ENCODE assay signal across 16 mouse cellular contexts in the genomic region with DNA sequence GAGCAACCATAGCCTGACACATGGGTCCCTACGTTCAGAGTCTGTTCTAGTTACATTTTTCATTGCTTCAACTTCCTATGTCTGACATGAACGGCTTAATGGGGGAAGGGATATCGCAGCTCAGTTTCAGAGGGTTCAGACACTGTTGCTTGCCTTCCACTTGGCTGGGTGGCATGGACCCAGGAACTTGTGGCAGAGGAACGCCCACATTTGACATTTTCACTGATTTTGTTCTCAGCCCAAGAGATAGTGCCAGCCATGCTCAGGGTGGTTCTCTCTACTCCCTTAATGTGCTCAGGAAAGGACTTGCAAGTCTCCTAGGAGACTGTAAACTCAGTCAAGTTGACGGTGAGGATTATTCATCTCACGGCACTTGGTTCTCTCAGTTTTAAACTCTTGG.
"Had no signal": no experiment of that assay in that cellular context is flagged by ENCODE, and none has a peak within 500 bp of the region (broad histone marks: within the 10 kb centered on the region; RNA-seq: fewer than 3 reads in every experiment).

No protein-coding gene starts in this region.

- H3K9ac ChIP-seq: neural tube, embryonic 13.5 days; neural tube, embryonic 15.5 days; stomach, embryonic 15.5 days had no signal

- H3K27ac ChIP-seq: neural tube, embryonic 13.5 days; neural tube, embryonic 15.5 days; stomach, embryonic 15.5 days; stomach, postnatal 0 days had no signal

- H3K4me3 ChIP-seq: neural tube, embryonic 13.5 days; neural tube, embryonic 15.5 days; stomach, embryonic 15.5 days had no signal

- H3K4me2 ChIP-seq: neural tube, embryonic 13.5 days; neural tube, embryonic 15.5 days; stomach, embryonic 15.5 days had no signal

- H3K36me3 ChIP-seq: neural tube, embryonic 13.5 days; neural tube, embryonic 15.5 days; stomach, embryonic 15.5 days had no signal

- H3K9me3 ChIP-seq: neural tube, embryonic 13.5 days; neural tube, embryonic 15.5 days; stomach, embryonic 15.5 days had no signal

- H3K27me3 ChIP-seq: neural tube, embryonic 13.5 days; neural tube, embryonic 15.5 days; stomach, embryonic 15.5 days had no signal

- DNase-seq: retina, postnatal 1 day; right cerebral cortex, adult 18-20 months; right cerebral cortex, postnatal 14 days; right cerebral cortex, postnatal 25 days; right cerebral cortex, postnatal 4 days; spleen, adult 18-20 months; thymus, adult 18-20 months; thymus, adult 2 months; thymus, postnatal 14 days; thymus, postnatal 25 days; thymus, postnatal 36 days; thymus, postnatal 4 days had no signal
